Mouse (Mus musculus): ENCODE measurements at regions not wholly inside any gene's neighbourhood (a gene's known extent, or its start where the extent isn't known, plus 50 kb on each side); places are given as distances from the start of the nearest gene placed in this dataset.

GRCm38 (mm10) chr2:78309361-78309760 lies 363.2 kb upstream of the Cwc22 start:
- no peak for TF ChIP-seq CTCF (IDR thresholded peaks at IDR 0.05; ENCODE audit: low read depth, low read length)
- TF ChIP-seq POLR2A (IDR thresholded peaks at IDR 0.05; ENCODE audit: borderline replicate concordance, low read depth, low read length): no peak

All from bone marrow macrophage, adult 2 months (primary cell).